Mouse (Mus musculus) frontal cortex, postnatal 36 days (tissue): ENCODE measurements at regions not wholly inside any gene's neighbourhood (a gene's known extent, or its start where the extent isn't known, plus 50 kb on each side); places are given as distances from the start of the nearest gene placed in this dataset.
A peak's percentile ranks its signal among the peaks of the same experiment; 100 is the strongest.
"Not testable (repeated sequence)": the region's sequence is repeated elsewhere in the genome, so short reads cannot be mapped to it uniquely, and the experiment has no call there.

Experiments
- DNase-seq, 2 experiments: peaks; one replicate each; pipeline ENCODE4 v3.0.0; 2022; ENCODE audit warnings: low spot score in 2 of 2

GRCm38 (mm10) chr4:10670846-10671428 is 203.4 kb upstream of the 2610301B20Rik start:
- no peak for DNase-seq

- no peak for DNase-seq
Observed at GRCm38 (mm10) chr4:10691086-10691485, 183.2 kb upstream of the 2610301B20Rik start.

- DNase-seq: no peak
Observed at GRCm38 (mm10) chr4:10692860-10693259, 181.4 kb upstream of the 2610301B20Rik start.

GRCm38 (mm10) chr4:10693446-10694105 is 180.7 kb upstream of the 2610301B20Rik start:
- no peak for DNase-seq

- not testable (repeated sequence) for DNase-seq
Observed at GRCm38 (mm10) chr4:10694106-10694748, 180.1 kb upstream of the 2610301B20Rik start.

GRCm38 (mm10) chr4:10697225-10697836 is 177.0 kb upstream of the 2610301B20Rik start:
- no peak for DNase-seq

- DNase-seq: no peak
Observed at GRCm38 (mm10) chr4:10698637-10699036, 175.7 kb upstream of the 2610301B20Rik start.

- no peak for DNase-seq
Observed at GRCm38 (mm10) chr4:10701479-10701878, 172.8 kb upstream of the 2610301B20Rik start.

GRCm38 (mm10) chr4:10703212-10703611 is 171.1 kb upstream of the 2610301B20Rik start:
- DNase-seq: no peak

- DNase-seq: no peak
Observed at GRCm38 (mm10) chr4:10707016-10707657, 167.2 kb upstream of the 2610301B20Rik start.

GRCm38 (mm10) chr4:10707658-10708056 is 166.6 kb upstream of the 2610301B20Rik start:
- peak in 1 of 2 experiments; percentile 2 for DNase-seq

GRCm38 (mm10) chr4:10711939-10712533 is 162.3 kb upstream of the 2610301B20Rik start:
- DNase-seq: no peak

GRCm38 (mm10) chr4:10723341-10723740 is 151.0 kb upstream of the 2610301B20Rik start:
- no peak for DNase-seq

- no peak for DNase-seq
Observed at GRCm38 (mm10) chr4:10727894-10728293, 146.4 kb upstream of the 2610301B20Rik start.

- no peak for DNase-seq
Observed at GRCm38 (mm10) chr4:10745207-10745606, 129.1 kb upstream of the 2610301B20Rik start.

GRCm38 (mm10) chr4:10748816-10749215 is 125.5 kb upstream of the 2610301B20Rik start:
- no peak for DNase-seq

- not testable (repeated sequence) for DNase-seq
Observed at GRCm38 (mm10) chr4:10750377-10751062, 123.8 kb upstream of the 2610301B20Rik start.

GRCm38 (mm10) chr4:10753176-10753575 is 121.1 kb upstream of the 2610301B20Rik start:
- DNase-seq: no peak

GRCm38 (mm10) chr4:10759491-10759890 is 114.8 kb upstream of the 2610301B20Rik start:
- no peak for DNase-seq

GRCm38 (mm10) chr4:10767676-10768075 is 106.6 kb upstream of the 2610301B20Rik start:
- no peak for DNase-seq

GRCm38 (mm10) chr4:10770026-10770643 is 104.2 kb upstream of the 2610301B20Rik start:
- no peak for DNase-seq
